Mouse (Mus musculus) intestine, embryonic 15.5 days (tissue): Measurements from ENCODE around the gene Alx3. TPM values are rescaled to one million over a fixed set of nuclear protein-coding genes. Genes with fewer than 3 reads are reported as not detected.
A peak's percentile ranks its signal among the peaks of the same experiment; 100 is the strongest.
"Not testable (repeated sequence)": the region's sequence is repeated elsewhere in the genome, so short reads cannot be mapped to it uniquely, and the experiment has no call there.

ENCODE experiments used
- ATAC-seq: fragments of 200-750 bp; cut with Nextera tagmentation; 2 replicates; pipeline ENCODE4 v1.8.0; 2017; ENCODE audit warnings: moderate TSS enrichment, moderate library complexity
- H3K27ac ChIP-seq: fragments of 300-500 bp; sonication (generic); 2 replicates; pipeline ENCODE4 v1.5.1; 2015; ENCODE audit warnings: mild to moderate bottlenecking, inconsistent platforms
- H3K27me3 ChIP-seq: fragments of 300-500 bp; sonication (generic); replicated peaks from 2 replicates; pipeline ENCODE4 v1.6.1; 2015; ENCODE audit warnings: inconsistent platforms
- H3K36me3 ChIP-seq: fragments of 300-500 bp; sonication (generic); 2 replicates; pipeline ENCODE4 v1.6.1; 2015; ENCODE audit warnings: inconsistent platforms
- H3K4me1 ChIP-seq: fragments of 300-500 bp; sonication (generic); replicated peaks from 2 replicates; pipeline ENCODE4 v1.6.1; 2015; ENCODE audit warnings: inconsistent platforms
- H3K4me2 ChIP-seq: fragments of 300-500 bp; sonication (generic); replicated peaks from 2 replicates; pipeline ENCODE4 v1.6.1; 2015; ENCODE audit warnings: mild to moderate bottlenecking, inconsistent platforms
- H3K4me3 ChIP-seq: fragments of 300-500 bp; sonication (generic); replicated peaks from 2 replicates; pipeline ENCODE4 v1.5.1; 2015; ENCODE audit warnings: inconsistent platforms
- H3K9ac ChIP-seq: fragments of 300-500 bp; sonication (generic); 2 replicates; pipeline ENCODE4 v1.6.1; 2015; ENCODE audit warnings: inconsistent platforms
- H3K9me3 ChIP-seq: fragments of 300-500 bp; sonication (generic); 2 replicates; pipeline ENCODE4 v1.6.1; 2016; ENCODE audit warnings: inconsistent platforms
- WGBS: fragments of 180-500 bp; shearing (Covaris S2); methylation state at CpG from one replicate; pipeline ENCODE4 v1.1.7; 2015; 5-methylcytosine and 5-hydroxymethylcytosine counted together
- polyA plus RNA-seq: library from polyadenylated mRNA; unstranded; fragments of >200 nt; fragmentation: Nextera tagmentation; extraction: Ambion mirVana; gene quantifications from 2 replicates; pipeline ENCODE4 v1.2.1, GENCODE M21; 2015

The Alx3 gene
- polyA plus RNA-seq, 1 experiment from 2014 or later: 0.13 TPM

DNA sequence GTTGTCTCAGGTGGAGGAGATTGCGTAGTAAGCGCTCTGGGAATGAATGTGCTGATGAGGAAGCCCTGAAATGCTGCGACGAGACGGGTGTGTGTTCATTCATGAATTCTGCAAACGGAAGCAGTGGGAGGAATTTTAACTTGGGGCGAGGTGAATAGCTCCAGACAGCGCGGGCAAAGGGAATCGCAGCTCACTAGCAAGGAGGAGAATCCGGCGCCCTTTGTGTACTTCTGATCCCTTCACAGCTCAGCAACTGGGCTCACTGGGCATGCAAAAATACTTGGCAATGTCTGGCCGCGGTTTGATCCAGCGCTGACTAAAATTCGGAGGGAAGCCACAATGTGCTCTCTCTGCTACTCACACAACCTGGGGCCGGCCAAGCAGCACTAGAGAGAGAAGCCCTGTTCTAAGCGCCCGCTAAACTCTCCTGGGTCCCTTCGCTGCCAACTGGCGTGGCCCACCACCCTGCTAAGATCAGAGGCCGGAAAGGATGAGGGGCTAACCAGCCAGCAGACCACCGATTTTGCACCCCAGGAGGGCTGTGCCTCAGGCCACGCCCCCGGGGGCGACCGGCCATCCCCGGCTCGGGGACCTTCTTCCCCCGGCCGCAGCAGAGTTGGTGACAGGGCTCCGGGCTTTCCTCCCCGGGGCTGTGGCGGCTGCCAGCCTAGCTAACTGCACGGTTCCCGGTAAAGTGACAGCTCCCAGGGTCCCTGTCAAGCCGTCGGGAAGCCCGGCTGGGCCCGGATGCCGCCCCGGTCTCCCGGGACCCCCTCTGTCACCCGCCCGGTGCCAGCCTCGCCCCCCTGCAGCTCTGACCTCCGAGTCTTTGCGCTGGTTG, 36.1 kb downstream of the Alx3 start, which contains the start of gene Gm10961:
TSS of gene Gm10961 (plus strand) at position 641 of the 841 bp plus-strand sequence.
- peak; percentile 80 for ATAC-seq
- 2% methylated on average over 47 of the region's 48 CpGs for WGBS
- H3K27me3 ChIP-seq: no peaks in the 10 kb centered on the region
- peak within 1 kb of the TSS; percentile 99 for H3K9ac ChIP-seq
- peak within 1 kb of the TSS; percentile 74 for H3K4me2 ChIP-seq
- peaks cover 10% of the 10 kb centered on the region; the same call in 1 of the 2 replicates for H3K36me3 ChIP-seq
- peak within 1 kb of the TSS; percentile 97 for H3K4me3 ChIP-seq
- H3K9me3 ChIP-seq: no peaks in the 10 kb centered on the region
- H3K27ac ChIP-seq: peak within 1 kb of the TSS; percentile 88
- H3K4me1 ChIP-seq: peaks cover 5% of the 10 kb centered on the region; the same call in 1 of the 2 replicates

- peaks cover 5% of the 10 kb centered on the region; the same call in 1 of the 2 replicates for H3K4me1 ChIP-seq
- WGBS: 0% methylated on average over 35 of the region's 35 CpGs
- H3K4me3 ChIP-seq: peak within 1 kb of the TSS; percentile 97
- peak within 1 kb of the TSS; percentile 88 for H3K27ac ChIP-seq
- H3K27me3 ChIP-seq: no peaks in the 10 kb centered on the region
- peaks cover 6% of the 10 kb centered on the region; the same call in 1 of the 2 replicates for H3K36me3 ChIP-seq
- H3K4me2 ChIP-seq: peak within 1 kb of the TSS; percentile 74
- peak; percentile 98 for ATAC-seq
- no peaks in the 10 kb centered on the region for H3K9me3 ChIP-seq
- H3K9ac ChIP-seq: peak within 1 kb of the TSS; percentile 99
These were observed 36.7 kb downstream of the Alx3 start, which contains the start of gene Strip1 for GRCm38 (mm10) chr3:107631523-107631958. Gene Strip1 (minus strand): TSS chr3:107631694.

- no peak overlapping the region for H3K4me3 ChIP-seq
- WGBS: 94% methylated on average over 4 of the region's 4 CpGs
- H3K4me1 ChIP-seq: peaks cover 5% of the 10 kb centered on the region; the same call in 1 of the 2 replicates
- H3K4me2 ChIP-seq: no peak overlapping the region
- H3K27me3 ChIP-seq: no peaks in the 10 kb centered on the region
- no peaks in the 10 kb centered on the region for H3K9me3 ChIP-seq
- H3K36me3 ChIP-seq: no peaks in the 10 kb centered on the region
- H3K27ac ChIP-seq: no peak overlapping the region
- no peak for ATAC-seq
- H3K9ac ChIP-seq: no peak overlapping the region
These were observed 38.0 kb downstream of the Alx3 start for GRCm38 (mm10) chr3:107632786-107633185.

- H3K4me1 ChIP-seq: peaks cover 5% of the 10 kb centered on the region; the same call in 1 of the 2 replicates
- WGBS: 92% methylated on average over 9 of the region's 9 CpGs
- H3K9me3 ChIP-seq: no peaks in the 10 kb centered on the region
- no peak overlapping the region for H3K4me2 ChIP-seq
- H3K9ac ChIP-seq: no peak overlapping the region
- no peak overlapping the region for H3K4me3 ChIP-seq
- no peaks in the 10 kb centered on the region for H3K36me3 ChIP-seq
- no peak overlapping the region for H3K27ac ChIP-seq
- no peak for ATAC-seq
- H3K27me3 ChIP-seq: no peaks in the 10 kb centered on the region
These were observed 39.1 kb downstream of the Alx3 start for GRCm38 (mm10) chr3:107633906-107634305.

DNA sequence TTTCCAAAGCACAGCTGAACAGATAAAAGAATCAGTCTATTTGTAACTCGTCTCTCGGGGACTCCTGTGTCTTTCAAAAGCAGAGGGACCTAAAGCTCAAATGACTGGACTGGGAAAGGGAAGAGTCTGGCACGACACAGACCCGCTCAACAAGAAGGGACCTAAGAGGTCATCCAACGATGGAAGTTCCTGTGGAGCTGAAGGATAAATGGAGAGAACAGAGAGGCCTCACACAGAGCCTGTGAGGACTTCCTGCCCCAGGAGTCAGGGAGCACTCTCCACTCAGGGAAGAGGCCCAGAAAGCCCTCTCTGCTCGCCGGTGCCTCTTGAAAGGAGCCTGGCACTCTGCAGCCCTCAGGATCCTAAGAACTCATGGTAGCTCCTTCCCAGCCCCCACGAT, 41.0 kb downstream of the Alx3 start:
- no peaks in the 10 kb centered on the region for H3K36me3 ChIP-seq
- no peaks in the 10 kb centered on the region for H3K4me1 ChIP-seq
- H3K9ac ChIP-seq: no peak overlapping the region
- no peaks in the 10 kb centered on the region for H3K27me3 ChIP-seq
- H3K4me3 ChIP-seq: no peak overlapping the region
- H3K27ac ChIP-seq: no peak overlapping the region
- H3K4me2 ChIP-seq: no peak overlapping the region
- no peaks in the 10 kb centered on the region for H3K9me3 ChIP-seq
- no peak for ATAC-seq
- 50% methylated on average over 8 of the region's 8 CpGs for WGBS

- no peak overlapping the region for H3K27ac ChIP-seq
- H3K4me3 ChIP-seq: no peak overlapping the region
- no peak overlapping the region for H3K9ac ChIP-seq
- H3K36me3 ChIP-seq: no peaks in the 10 kb centered on the region
- no peaks in the 10 kb centered on the region for H3K4me1 ChIP-seq
- no peak for ATAC-seq
- no peaks in the 10 kb centered on the region for H3K9me3 ChIP-seq
- 75% methylated on average over 3 of the region's 3 CpGs for WGBS
- no peak overlapping the region for H3K4me2 ChIP-seq
- H3K27me3 ChIP-seq: no peaks in the 10 kb centered on the region
These were observed 41.4 kb downstream of the Alx3 start for GRCm38 (mm10) chr3:107636236-107636635.

- Histone ChIP-seq H3K27ac (no peak overlapping the region), H3K4me3 (no peak overlapping the region), H3K9me3 (no peaks in the 10 kb centered on the region), H3K9ac (no peak overlapping the region), H3K27me3 (no peaks in the 10 kb centered on the region), H3K36me3 (no peaks in the 10 kb centered on the region), H3K4me2 (no peak overlapping the region), H3K4me1 (no peaks in the 10 kb centered on the region)
- 58% methylated on average over 5 of the region's 5 CpGs for WGBS
- peak; percentile 49 for ATAC-seq
These were observed 42.9 kb downstream of the Alx3 start for GRCm38 (mm10) chr3:107637606-107638172.

GRCm38 (mm10) chr3:107646947-107647346, 52.1 kb downstream of the Alx3 start:
- H3K36me3 ChIP-seq: no peaks in the 10 kb centered on the region
- no peaks in the 10 kb centered on the region for H3K27me3 ChIP-seq
- no peak overlapping the region for H3K4me2 ChIP-seq
- no peak overlapping the region for H3K27ac ChIP-seq
- no peak for ATAC-seq
- 83% methylated on average over 3 of the region's 3 CpGs for WGBS
- 0 out of 2 replicates have a peak, but pooled peaks cover 2% of the 10 kb centered on the region for H3K4me1 ChIP-seq
- no peaks in the 10 kb centered on the region for H3K9me3 ChIP-seq
- no peak overlapping the region for H3K9ac ChIP-seq
- H3K4me3 ChIP-seq: no peak overlapping the region

GRCm38 (mm10) chr3:107650276-107650675, 55.4 kb downstream of the Alx3 start:
- H3K27me3 ChIP-seq, H3K36me3 ChIP-seq, H3K4me3 ChIP-seq, H3K27ac ChIP-seq, H3K4me1 ChIP-seq, H3K4me2 ChIP-seq, H3K9ac ChIP-seq, ATAC-seq, H3K9me3 ChIP-seq: not testable (repeated sequence)
- 45% methylated on average over 5 of the region's 5 CpGs for WGBS

- Histone ChIP-seq H3K4me1 (no peaks in the 10 kb centered on the region), H3K27me3 (no peaks in the 10 kb centered on the region), H3K9ac (no peak overlapping the region), H3K4me3 (no peak overlapping the region), H3K9me3 (no peaks in the 10 kb centered on the region), H3K36me3 (no peaks in the 10 kb centered on the region), H3K4me2 (no peak overlapping the region), H3K27ac (no peak overlapping the region)
- WGBS: 88% methylated on average over 3 of the region's 3 CpGs
- no peak for ATAC-seq
These were observed 58.1 kb downstream of the Alx3 start for GRCm38 (mm10) chr3:107652968-107653367.

DNA sequence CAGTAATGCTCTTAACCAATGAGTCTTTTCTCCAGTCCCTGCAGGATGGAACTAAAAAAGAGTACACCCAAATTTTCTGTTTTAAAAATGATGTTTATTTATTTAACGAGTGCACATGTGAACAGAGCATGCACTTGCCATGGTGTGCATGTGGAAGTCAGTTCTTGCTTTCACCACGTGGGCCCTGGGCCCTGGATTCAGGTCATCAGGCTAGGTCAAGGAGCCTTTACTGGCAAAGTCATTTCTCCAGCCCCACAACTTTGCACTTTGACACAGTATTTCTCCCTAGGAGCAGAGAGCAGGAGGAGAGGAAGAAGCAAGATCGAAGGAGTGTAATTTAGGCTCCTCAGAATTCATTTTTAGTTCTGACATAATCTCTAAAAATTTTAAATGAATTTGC, 60.0 kb downstream of the Alx3 start:
- H3K27me3 ChIP-seq: no peaks in the 10 kb centered on the region
- no peaks in the 10 kb centered on the region for H3K36me3 ChIP-seq
- H3K4me3 ChIP-seq: no peak overlapping the region
- 69% methylated on average over 3 of the region's 3 CpGs for WGBS
- H3K27ac ChIP-seq: no peak overlapping the region
- no peak overlapping the region for H3K4me2 ChIP-seq
- H3K9ac ChIP-seq: no peak overlapping the region
- no peaks in the 10 kb centered on the region for H3K4me1 ChIP-seq
- no peaks in the 10 kb centered on the region for H3K9me3 ChIP-seq
- ATAC-seq: no peak
